Mouse (Mus musculus): Measurements from ENCODE around the gene Mrpl23.

Mrpl23 gene

GRCm38 (mm10) chr7:142517531-142517930 lies 15.0 kb upstream of the Mrpl23 start:
- in situ Hi-C loops (cut with MseI, MboI): no loop called here

- in situ Hi-C loops (cut with MseI, MboI): loop anchor here (5.0 kb wide), 1 partner anchor 142 kb away; no protein-coding TSS in a partner anchor
These were observed 12.2 kb upstream of the Mrpl23 start for GRCm38 (mm10) chr7:142520331-142520730.

GRCm38 (mm10) chr7:142522352-142522751 lies 10.1 kb upstream of the Mrpl23 start:
- in situ Hi-C loops (cut with MseI, MboI): loop anchor here (5.0 kb wide), 1 partner anchor 140 kb away; no protein-coding TSS in a partner anchor

GRCm38 (mm10) chr7:142523200-142523990 lies 9.1 kb upstream of the Mrpl23 start:
- in situ Hi-C loops (cut with MseI, MboI): loop anchor here (5.0 kb wide), 1 partner anchor 139 kb away; no protein-coding TSS in a partner anchor

- in situ Hi-C loops (cut with MseI, MboI): no loop called here
These were observed 6.9 kb upstream of the Mrpl23 start for GRCm38 (mm10) chr7:142525342-142526178.

- in situ Hi-C loops (cut with MseI, MboI): no loop called here
These were observed 3.1 kb upstream of the Mrpl23 start for GRCm38 (mm10) chr7:142529350-142529749.

- in situ Hi-C loops (cut with MseI, MboI): no loop called here
These were observed 439 bp upstream of the Mrpl23 start for GRCm38 (mm10) chr7:142531973-142532521.

- in situ Hi-C loops (cut with MseI, MboI): no loop called here
These were observed 771 bp downstream of the Mrpl23 start for GRCm38 (mm10) chr7:142533059-142533855.

GRCm38 (mm10) chr7:142535116-142535515 lies 2.6 kb downstream of the Mrpl23 start:
- in situ Hi-C loops (cut with MseI, MboI): no loop called here

- in situ Hi-C loops (cut with MseI, MboI): no loop called here
These were observed 3.3 kb downstream of the Mrpl23 start for GRCm38 (mm10) chr7:142535832-142536231.

GRCm38 (mm10) chr7:142537181-142537580 lies 4.7 kb downstream of the Mrpl23 start:
- in situ Hi-C loops (cut with MseI, MboI): no loop called here

- in situ Hi-C loops (cut with MseI, MboI): no loop called here
These were observed 5.4 kb downstream of the Mrpl23 start for GRCm38 (mm10) chr7:142537879-142538278.

GRCm38 (mm10) chr7:142538291-142538690 lies 5.8 kb downstream of the Mrpl23 start:
- in situ Hi-C loops (cut with MseI, MboI): no loop called here

GRCm38 (mm10) chr7:142538766-142539165 lies 6.3 kb downstream of the Mrpl23 start:
- in situ Hi-C loops (cut with MseI, MboI): no loop called here

GRCm38 (mm10) chr7:142539828-142540227 lies 7.3 kb downstream of the Mrpl23 start:
- in situ Hi-C loops (cut with MseI, MboI): no loop called here

GRCm38 (mm10) chr7:142542771-142543303 lies 10.4 kb downstream of the Mrpl23 start:
- in situ Hi-C loops (cut with MseI, MboI): no loop called here

GRCm38 (mm10) chr7:142545967-142546366 lies 13.5 kb downstream of the Mrpl23 start:
- in situ Hi-C loops (cut with MseI, MboI): no loop called here

- in situ Hi-C loops (cut with MseI, MboI): no loop called here
These were observed 15.4 kb downstream of the Mrpl23 start for GRCm38 (mm10) chr7:142547874-142548273.

- in situ Hi-C loops (cut with MseI, MboI): no loop called here
These were observed 16.2 kb downstream of the Mrpl23 start for GRCm38 (mm10) chr7:142548706-142549105.

- in situ Hi-C loops (cut with MseI, MboI): no loop called here
These were observed 17.7 kb downstream of the Mrpl23 start for GRCm38 (mm10) chr7:142549941-142550763.
